Mouse (Mus musculus) midbrain, postnatal 0 days (tissue): ENCODE measurements around the gene Cd44. TPM values are rescaled to one million over a fixed set of nuclear protein-coding genes. Genes with fewer than 3 reads are reported as not detected.

ENCODE experiments used
- ATAC-seq: fragments of 200-750 bp; cut with Nextera tagmentation; 2 replicates; pipeline ENCODE4 v1.8.0; 2017; ENCODE audit warnings: moderate number of reproducible peaks, mild to moderate bottlenecking, moderate TSS enrichment, moderate library complexity; ENCODE audit not compliant: low FRiP score
- DNase-seq: peaks from one replicate; pipeline ENCODE4 v3.0.0-alpha.2; 2015; ENCODE audit warnings: low spot score
- H3K27ac ChIP-seq: fragments of 300-500 bp; sonication (generic); 2 replicates; pipeline ENCODE4 v1.5.1; 2014; ENCODE audit warnings: low read depth, mild to moderate bottlenecking, low read length, mixed read lengths
- H3K27me3 ChIP-seq: fragments of 300-500 bp; sonication (generic); 2 replicates; pipeline ENCODE4 v1.6.1; 2014; ENCODE audit warnings: low read length, control low read depth, mixed read lengths; ENCODE audit not compliant: insufficient read depth
- H3K36me3 ChIP-seq: fragments of 300-500 bp; sonication (generic); 2 replicates; pipeline ENCODE4 v1.6.1; 2014; ENCODE audit warnings: low read length, control low read depth, mixed read lengths; ENCODE audit not compliant: insufficient read depth
- H3K4me1 ChIP-seq: fragments of 300-500 bp; sonication (generic); 2 replicates; pipeline ENCODE4 v1.6.1; 2014; ENCODE audit warnings: mild to moderate bottlenecking, control low read depth, antibody characterized with exemption, low read length, mixed read lengths; ENCODE audit not compliant: insufficient read depth
- H3K4me2 ChIP-seq: fragments of 300-500 bp; sonication (generic); 2 replicates; pipeline ENCODE4 v1.6.1; 2014; ENCODE audit warnings: low read depth, mild to moderate bottlenecking, low read length, mixed read lengths; ENCODE audit not compliant: poor library complexity, severe bottlenecking
- H3K4me3 ChIP-seq: fragments of 300-500 bp; sonication (generic); 2 replicates; pipeline ENCODE4 v1.5.1; 2014; ENCODE audit warnings: low read depth, mild to moderate bottlenecking, low read length, moderate library complexity
- H3K9ac ChIP-seq: fragments of 300-500 bp; sonication (generic); replicated peaks from 2 replicates; pipeline ENCODE4 v1.6.1; 2014; ENCODE audit warnings: mild to moderate bottlenecking, low read length, moderate library complexity, mixed read lengths; ENCODE audit not compliant: poor library complexity, severe bottlenecking
- H3K9me3 ChIP-seq: fragments of 300-500 bp; sonication (generic); 2 replicates; pipeline ENCODE4 v1.6.1; 2016; ENCODE audit warnings: low read length, control low read depth
- CTCF ChIP-seq: IDR thresholded peaks from 2 replicates; pipeline ENCODE4 v1.5.1; 2016; ENCODE audit warnings: antibody characterized with exemption, mild to moderate bottlenecking
- WGBS: fragments of 180-500 bp; shearing (Covaris S2); extraction: QIAGEN DNeasy Blood & Tissue Kit; methylation state at CpG from one replicate; pipeline ENCODE4 v1.1.7; 2014; 5-methylcytosine and 5-hydroxymethylcytosine counted together
- polyA plus RNA-seq: library from polyadenylated mRNA; unstranded; fragments of >200 nt; fragmentation: Nextera tagmentation; extraction: Ambion mirVana; gene quantifications from 2 replicates; pipeline ENCODE4 v1.2.1, GENCODE M21; 2015
- total RNA-seq: library from RNA; depleted of rRNA; stranded (reverse); fragments of >200 nt; gene quantifications from 2 replicates; pipeline ENCODE4 v1.2.3, GENCODE M21; 2014

The Cd44 gene
- total and polyA plus RNA-seq, 2 experiments from 2014 or later: 3.4 to 6.2 TPM

- Histone ChIP-seq H3K9me3 (no peaks in the 10 kb centered on the region), H3K4me1 (peaks cover 8% of the 10 kb centered on the region; the same call in 1 of the 2 replicates), H3K27ac (no peak overlapping the region), H3K9ac (no peak overlapping the region), H3K4me2 (no peak overlapping the region), H3K27me3 (no peaks in the 10 kb centered on the region), H3K36me3 (no peaks in the 10 kb centered on the region), H3K4me3 (no peak overlapping the region)
- WGBS: 73% methylated on average over 8 of the region's 8 CpGs
- no peak for DNase-seq
- TF ChIP-seq CTCF: no peak
- no peak for ATAC-seq
Measured at GRCm38 (mm10) chr2:102820790-102821189, 80.7 kb downstream of the Cd44 start.

- Histone ChIP-seq H3K9ac (no peak overlapping the region), H3K4me3 (no peak overlapping the region), H3K4me2 (no peak overlapping the region), H3K36me3 (no peaks in the 10 kb centered on the region), H3K4me1 (peaks cover 8% of the 10 kb centered on the region; the same call in 1 of the 2 replicates), H3K27ac (no peak overlapping the region), H3K9me3 (no peaks in the 10 kb centered on the region), H3K27me3 (no peaks in the 10 kb centered on the region)
- no peak for TF ChIP-seq CTCF
- 52% methylated on average over 5 of the region's 5 CpGs for WGBS
- peak; percentile 68 for ATAC-seq
- DNase-seq: peak; percentile 71
Measured at GRCm38 (mm10) chr2:102820225-102820711, 81.2 kb downstream of the Cd44 start.

GRCm38 (mm10) chr2:102815289-102815809 is 86.1 kb downstream of the Cd44 start:
- no peak for ATAC-seq
- TF ChIP-seq CTCF: no peak
- Histone ChIP-seq H3K9ac (no peak overlapping the region), H3K4me1 (peaks cover 6% of the 10 kb centered on the region; the same call in 1 of the 2 replicates), H3K27me3 (no peaks in the 10 kb centered on the region), H3K36me3 (no peaks in the 10 kb centered on the region), H3K27ac (no peak overlapping the region), H3K4me3 (no peak overlapping the region), H3K4me2 (no peak overlapping the region), H3K9me3 (no peaks in the 10 kb centered on the region)
- 79% methylated on average over 6 of the region's 6 CpGs for WGBS
- no peak for DNase-seq

- no peak overlapping the region for H3K4me3 ChIP-seq
- H3K9me3 ChIP-seq: no peaks in the 10 kb centered on the region
- DNase-seq: no peak
- no peaks in the 10 kb centered on the region for H3K27me3 ChIP-seq
- no peaks in the 10 kb centered on the region for H3K36me3 ChIP-seq
- no peak for ATAC-seq
- H3K4me2 ChIP-seq: no peak overlapping the region
- 77% methylated on average over 4 of the region's 4 CpGs for WGBS
- no peaks in the 10 kb centered on the region for H3K4me1 ChIP-seq
- TF ChIP-seq CTCF: no peak
- no peak overlapping the region for H3K9ac ChIP-seq
- no peak overlapping the region for H3K27ac ChIP-seq
Measured at GRCm38 (mm10) chr2:102812756-102813155, 88.7 kb downstream of the Cd44 start.

- TF ChIP-seq CTCF: no peak
- no peak overlapping the region for H3K9ac ChIP-seq
- no peak overlapping the region for H3K27ac ChIP-seq
- no peak overlapping the region for H3K4me2 ChIP-seq
- WGBS: 89% methylated on average over 1 of the region's 1 CpGs
- no peaks in the 10 kb centered on the region for H3K9me3 ChIP-seq
- no peaks in the 10 kb centered on the region for H3K4me1 ChIP-seq
- H3K36me3 ChIP-seq: no peaks in the 10 kb centered on the region
- DNase-seq (no peak), ATAC-seq (no peak)
- H3K4me3 ChIP-seq: no peak overlapping the region
- H3K27me3 ChIP-seq: no peaks in the 10 kb centered on the region
Measured at GRCm38 (mm10) chr2:102809436-102809835, 92.0 kb downstream of the Cd44 start.

- Histone ChIP-seq H3K36me3 (no peaks in the 10 kb centered on the region), H3K9ac (no peak overlapping the region), H3K27me3 (no peaks in the 10 kb centered on the region), H3K4me3 (no peak overlapping the region), H3K4me1 (no peaks in the 10 kb centered on the region), H3K4me2 (no peak overlapping the region), H3K27ac (no peak overlapping the region), H3K9me3 (no peaks in the 10 kb centered on the region)
- ATAC-seq (no peak), DNase-seq (no peak)
- 70% methylated on average over 3 of the region's 3 CpGs for WGBS
- TF ChIP-seq CTCF: no peak
Measured at GRCm38 (mm10) chr2:102807633-102808032, 93.8 kb downstream of the Cd44 start.
